Mouse (Mus musculus) limb, embryonic 15.5 days (tissue): Measurements from ENCODE around the gene Cyb5r1. TPM values are rescaled to one million over a fixed set of nuclear protein-coding genes. Genes with fewer than 3 reads are reported as not detected.
"Not testable (repeated sequence)": the region's sequence is repeated elsewhere in the genome, so short reads cannot be mapped to it uniquely, and the experiment has no call there.

ENCODE experiments used
- ATAC-seq: fragments of 200-750 bp; cut with Nextera tagmentation; 2 replicates; pipeline ENCODE4 v1.8.0; 2017; ENCODE audit warnings: low read depth, moderate TSS enrichment; ENCODE audit not compliant: insufficient number of reproducible peaks, low FRiP score, low TSS enrichment
- H3K27ac ChIP-seq: fragments of 300-500 bp; sonication (generic); 2 replicates; pipeline ENCODE4 v1.5.1; 2015; ENCODE audit warnings: moderate library complexity, mild to moderate bottlenecking, inconsistent platforms
- H3K27me3 ChIP-seq: fragments of 300-500 bp; sonication (generic); 2 replicates; pipeline ENCODE4 v1.6.1; 2015; ENCODE audit warnings: inconsistent platforms
- H3K36me3 ChIP-seq: fragments of 300-500 bp; sonication (generic); 2 replicates; pipeline ENCODE4 v1.6.1; 2015; ENCODE audit warnings: inconsistent platforms
- H3K4me1 ChIP-seq: fragments of 300-500 bp; sonication (generic); 2 replicates; pipeline ENCODE4 v1.6.1; 2015; ENCODE audit warnings: inconsistent platforms
- H3K4me2 ChIP-seq: fragments of 300-500 bp; sonication (generic); 2 replicates; pipeline ENCODE4 v1.6.1; 2015; ENCODE audit warnings: mild to moderate bottlenecking, inconsistent platforms
- H3K4me3 ChIP-seq: fragments of 300-500 bp; sonication (generic); 2 replicates; pipeline ENCODE4 v1.5.1; 2015; ENCODE audit warnings: mild to moderate bottlenecking, inconsistent platforms
- H3K9ac ChIP-seq: fragments of 300-500 bp; sonication (generic); 2 replicates; pipeline ENCODE4 v1.6.1; 2015; ENCODE audit warnings: inconsistent platforms
- H3K9me3 ChIP-seq: fragments of 300-500 bp; sonication (generic); 2 replicates; pipeline ENCODE4 v1.6.1; 2016; ENCODE audit warnings: inconsistent platforms
- WGBS: fragments of 180-500 bp; shearing (Covaris S2); methylation state at CpG from one replicate; pipeline ENCODE4 v1.1.7; 2015; 5-methylcytosine and 5-hydroxymethylcytosine counted together
- polyA plus RNA-seq: library from polyadenylated mRNA; unstranded; fragments of >200 nt; fragmentation: Nextera tagmentation; extraction: Ambion mirVana; gene quantifications from 2 replicates; pipeline ENCODE4 v1.2.1, GENCODE M21; 2015

Gene Cyb5r1
- polyA plus RNA-seq, 1 experiment from 2014 or later = 38.8 TPM

DNA sequence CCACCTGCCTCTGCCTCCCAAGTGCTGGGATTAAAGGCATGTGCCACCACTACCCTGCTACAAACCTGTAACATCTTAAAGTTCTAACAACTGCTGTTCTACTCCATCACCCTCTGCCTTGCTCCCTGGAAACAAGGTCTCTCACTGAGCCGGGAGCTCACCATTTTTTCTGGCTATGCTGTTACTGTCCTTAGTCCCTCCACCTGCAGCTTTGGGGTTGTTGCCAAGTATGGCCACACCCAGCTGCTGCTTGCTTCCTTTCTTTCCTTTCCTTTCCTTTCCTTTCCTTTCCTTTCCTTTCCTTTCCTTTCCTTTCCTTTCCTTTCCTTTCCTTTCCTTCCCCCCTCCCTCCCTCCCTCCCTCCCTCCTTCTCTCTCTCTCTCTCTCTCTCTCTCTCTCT, 37.9 kb downstream of the Cyb5r1 start:
- not testable (repeated sequence) for ATAC-seq, H3K36me3 ChIP-seq, H3K9me3 ChIP-seq, H3K27ac ChIP-seq, H3K4me1 ChIP-seq, H3K9ac ChIP-seq, H3K4me2 ChIP-seq, H3K27me3 ChIP-seq, H3K4me3 ChIP-seq
- 68% methylated on average over 1 of the region's 1 CpGs for WGBS

GRCm38 (mm10) chr1:134445418-134445817, 40.1 kb downstream of the Cyb5r1 start:
- ATAC-seq = no peak
- no peaks in the 10 kb centered on the region for H3K9me3 ChIP-seq
- no peaks in the 10 kb centered on the region for H3K27me3 ChIP-seq
- no peak overlapping the region for H3K27ac ChIP-seq
- H3K4me3 ChIP-seq = no peak overlapping the region
- no peaks in the 10 kb centered on the region for H3K4me1 ChIP-seq
- no peak overlapping the region for H3K9ac ChIP-seq
- H3K4me2 ChIP-seq = no peak overlapping the region
- WGBS = 82% methylated on average over 2 of the region's 2 CpGs
- H3K36me3 ChIP-seq = no peaks in the 10 kb centered on the region

- not testable (repeated sequence) for H3K27ac ChIP-seq, H3K27me3 ChIP-seq, H3K9me3 ChIP-seq, H3K4me3 ChIP-seq, H3K4me1 ChIP-seq, H3K36me3 ChIP-seq, ATAC-seq, H3K4me2 ChIP-seq, H3K9ac ChIP-seq
- 67% methylated on average over 3 of the region's 3 CpGs for WGBS
Observed at GRCm38 (mm10) chr1:134448537-134448936, 43.2 kb downstream of the Cyb5r1 start.

DNA sequence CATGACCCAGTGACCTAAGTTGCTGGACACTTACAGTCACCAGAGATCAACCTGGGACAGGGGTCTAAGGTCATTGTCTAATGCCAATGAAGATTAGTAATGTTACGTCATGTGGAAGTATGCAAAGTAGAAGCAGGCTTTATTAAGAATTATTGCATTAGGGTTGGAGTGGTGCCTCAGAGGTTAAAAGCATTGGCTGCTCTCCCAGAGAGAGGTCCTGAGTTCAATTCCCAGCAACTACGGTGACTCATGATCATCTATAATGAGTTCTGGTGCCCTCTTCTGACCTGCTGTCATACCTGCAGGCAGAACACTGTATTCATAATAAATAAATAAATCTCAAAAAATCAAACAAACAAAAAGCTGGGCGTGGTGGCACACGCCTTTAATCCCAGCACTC, 44.8 kb downstream of the Cyb5r1 start:
- ATAC-seq = no peak
- Histone ChIP-seq H3K4me3 (no peak overlapping the region), H3K9ac (no peak overlapping the region), H3K27ac (no peak overlapping the region), H3K9me3 (no peaks in the 10 kb centered on the region), H3K36me3 (no peaks in the 10 kb centered on the region), H3K4me2 (no peak overlapping the region), H3K4me1 (no peaks in the 10 kb centered on the region), H3K27me3 (no peaks in the 10 kb centered on the region)
- 79% methylated on average over 4 of the region's 4 CpGs for WGBS

DNA sequence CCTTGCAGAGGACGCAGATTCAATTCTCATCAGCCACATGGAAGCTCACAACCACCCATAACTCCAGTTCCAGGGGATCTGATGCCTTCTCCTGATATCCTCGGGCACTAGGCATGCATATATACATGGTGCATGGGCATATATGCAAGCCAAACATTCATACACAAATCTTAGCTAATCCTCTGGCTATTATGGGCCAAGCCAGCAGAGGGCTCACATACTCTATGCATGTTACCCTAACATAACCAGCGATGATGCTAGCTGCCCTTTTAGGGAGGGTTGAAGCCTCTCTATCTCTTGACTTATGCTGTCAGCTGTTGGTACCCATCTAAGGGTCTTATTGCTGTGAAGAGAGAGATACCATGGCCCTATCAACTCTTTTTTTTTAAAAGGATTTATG, 45.6 kb downstream of the Cyb5r1 start:
- no peaks in the 10 kb centered on the region for H3K27me3 ChIP-seq
- H3K4me3 ChIP-seq = no peak overlapping the region
- no peak overlapping the region for H3K9ac ChIP-seq
- 50% methylated on average over 3 of the region's 3 CpGs for WGBS
- no peak overlapping the region for H3K27ac ChIP-seq
- peaks cover under 1% of the 10 kb centered on the region; the same call in 1 of the 2 replicates for H3K4me1 ChIP-seq
- H3K9me3 ChIP-seq = no peaks in the 10 kb centered on the region
- no peak for ATAC-seq
- H3K4me2 ChIP-seq = no peak overlapping the region
- no peaks in the 10 kb centered on the region for H3K36me3 ChIP-seq

- peak; percentile 85 for ATAC-seq
- Histone ChIP-seq H3K9ac (peak within 1 kb of the TSS; percentile 99), H3K9me3 (no peaks in the 10 kb centered on the region), H3K27me3 (no peaks in the 10 kb centered on the region), H3K4me3 (peak within 1 kb of the TSS; percentile 98), H3K4me1 (peaks cover 6% of the 10 kb centered on the region; the same call in 1 of the 2 replicates), H3K4me2 (peak within 1 kb of the TSS; percentile 61), H3K27ac (peak within 1 kb of the TSS; percentile 88), H3K36me3 (peaks cover 19% of the 10 kb centered on the region)
- WGBS = 1% methylated on average over 61 of the region's 61 CpGs
Observed at GRCm38 (mm10) chr1:134454904-134455824, 49.8 kb downstream of the Cyb5r1 start, which contains the start of gene Klhl12. Gene Klhl12 (plus strand): TSS chr1:134455531.

- Histone ChIP-seq H3K27me3 (no peaks in the 10 kb centered on the region), H3K9ac (peak overlapping the region; percentile 99), H3K4me2 (peak overlapping the region; percentile 61), H3K9me3 (no peaks in the 10 kb centered on the region), H3K4me3 (peak overlapping the region; percentile 98), H3K27ac (no peak overlapping the region), H3K36me3 (peaks cover 28% of the 10 kb centered on the region), H3K4me1 (peaks cover 6% of the 10 kb centered on the region; the same call in 1 of the 2 replicates)
- no peak for ATAC-seq
- 20% methylated on average over 5 of the region's 5 CpGs for WGBS
Observed at GRCm38 (mm10) chr1:134456060-134456459, 50.7 kb downstream of the Cyb5r1 start.

- ATAC-seq = no peak
Observed at GRCm38 (mm10) chr1:134458139-134458727, 52.9 kb downstream of the Cyb5r1 start.

GRCm38 (mm10) chr1:134460294-134461284, 55.2 kb downstream of the Cyb5r1 start:
- H3K4me3 ChIP-seq = no peak overlapping the region
- H3K4me1 ChIP-seq = peaks cover 6% of the 10 kb centered on the region; the same call in 1 of the 2 replicates
- WGBS = 90% methylated on average over 1 of the region's 1 CpGs
- no peaks in the 10 kb centered on the region for H3K27me3 ChIP-seq
- ATAC-seq = no peak
- H3K9ac ChIP-seq = no peak overlapping the region
- no peak overlapping the region for H3K4me2 ChIP-seq
- peaks cover 57% of the 10 kb centered on the region for H3K36me3 ChIP-seq
- H3K27ac ChIP-seq = no peak overlapping the region
- no peaks in the 10 kb centered on the region for H3K9me3 ChIP-seq

More at GRCm38 (mm10) chr1:134458139-134458727, 52.9 kb downstream of the Cyb5r1 start:
- Histone ChIP-seq H3K4me1 (peaks cover 6% of the 10 kb centered on the region; the same call in 1 of the 2 replicates), H3K9me3 (no peaks in the 10 kb centered on the region), H3K4me2 (no peak overlapping the region), H3K36me3 (peaks cover 39% of the 10 kb centered on the region), H3K27ac (no peak overlapping the region), H3K4me3 (no peak overlapping the region), H3K9ac (no peak overlapping the region), H3K27me3 (no peaks in the 10 kb centered on the region)
- WGBS = 92% methylated on average over 7 of the region's 7 CpGs
